Mouse (Mus musculus): ENCODE measurements around the gene Csf3. TPM values are rescaled to one million over a fixed set of nuclear protein-coding genes. Genes with fewer than 3 reads are reported as not detected.

The Csf3 gene
- polyA plus RNA-seq, 1 experiment from 2014 or later = not detected

DNA sequence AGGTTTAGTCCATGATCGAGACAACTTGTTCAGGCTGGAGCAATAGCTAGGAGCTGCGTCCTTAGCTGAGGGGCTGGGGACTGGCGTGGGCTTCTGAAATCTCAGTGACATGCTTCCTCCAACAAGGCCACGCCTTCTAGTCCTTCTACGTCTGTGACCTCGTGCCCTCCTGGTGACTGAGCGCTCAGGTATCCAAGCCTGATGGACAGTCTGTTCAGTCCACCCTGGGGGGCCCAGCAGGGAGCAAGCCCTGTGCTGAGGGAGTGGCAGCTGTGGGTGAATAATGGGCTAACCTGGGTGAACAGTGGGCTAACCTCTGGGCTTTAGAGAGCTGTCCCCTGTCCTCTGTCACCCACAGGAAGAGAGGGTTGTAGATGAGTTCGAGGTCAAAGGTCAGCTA, 13.1 kb upstream of the Csf3 start:
- Histone ChIP-seq H3K36me3 (ENCODE audit: control insufficient read depth, insufficient read depth, low read length) (peaks cover 24% of the 10 kb centered on the region), H3K4me2 (ENCODE audit: low read depth) (no peak overlapping the region), H3K4me1 (ENCODE audit: control insufficient read depth, insufficient read depth, low read length) (peaks cover 5% of the 10 kb centered on the region), H3K9me3 (ENCODE audit: control insufficient read depth, low read length) (no peaks in the 10 kb centered on the region), H3K9ac (ENCODE audit: low read length) (no peak overlapping the region), H3K27ac (ENCODE audit: low read depth, low read length) (no peak overlapping the region), H3K4me3 (ENCODE audit: low read depth, low read length) (no peak overlapping the region), H3K27me3 (ENCODE audit: control insufficient read depth, insufficient read depth, low read length) (no peaks in the 10 kb centered on the region)
- WGBS = 86% methylated on average over 8 of the region's 8 CpGs
- DNase-seq (ENCODE audit: low spot score) (no peak), ATAC-seq (ENCODE audit: insufficient read depth, low FRiP score, low TSS enrichment) (no peak)

DNA sequence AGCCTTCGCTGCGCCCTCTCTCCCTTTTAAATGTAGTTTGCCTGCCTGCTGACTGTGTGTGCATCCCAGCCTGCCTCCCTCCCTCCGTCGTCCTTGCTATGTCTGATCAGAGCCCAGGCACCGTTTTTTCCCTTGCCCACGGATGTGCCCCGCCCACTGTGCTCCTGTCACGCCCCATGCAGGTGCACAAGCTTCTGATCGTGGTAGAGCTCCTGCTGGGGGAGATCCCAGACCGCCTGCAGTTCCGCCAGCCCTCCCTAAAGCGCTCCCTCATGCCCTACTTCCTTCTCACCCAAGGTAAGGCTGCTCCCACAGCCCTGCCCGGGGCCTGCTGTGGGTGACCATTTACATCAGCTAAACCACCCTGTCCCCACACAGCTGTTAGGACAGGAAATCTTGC, 7.9 kb upstream of the Csf3 start:
- Histone ChIP-seq H3K4me2 (ENCODE audit: low read depth) (no peak overlapping the region), H3K4me1 (ENCODE audit: control insufficient read depth, insufficient read depth, low read length) (no peaks in the 10 kb centered on the region), H3K36me3 (ENCODE audit: control insufficient read depth, insufficient read depth, low read length) (peaks cover 27% of the 10 kb centered on the region), H3K9ac (ENCODE audit: low read length) (no peak overlapping the region), H3K27me3 (ENCODE audit: control insufficient read depth, insufficient read depth, low read length) (no peaks in the 10 kb centered on the region), H3K9me3 (ENCODE audit: control insufficient read depth, low read length) (no peaks in the 10 kb centered on the region), H3K4me3 (ENCODE audit: low read depth, low read length) (no peak overlapping the region), H3K27ac (ENCODE audit: low read depth, low read length) (no peak overlapping the region)
- DNase-seq (ENCODE audit: low spot score) (no peak), ATAC-seq (ENCODE audit: insufficient read depth, low FRiP score, low TSS enrichment) (no peak)
- 79% methylated on average over 13 of the region's 13 CpGs for WGBS

DNA sequence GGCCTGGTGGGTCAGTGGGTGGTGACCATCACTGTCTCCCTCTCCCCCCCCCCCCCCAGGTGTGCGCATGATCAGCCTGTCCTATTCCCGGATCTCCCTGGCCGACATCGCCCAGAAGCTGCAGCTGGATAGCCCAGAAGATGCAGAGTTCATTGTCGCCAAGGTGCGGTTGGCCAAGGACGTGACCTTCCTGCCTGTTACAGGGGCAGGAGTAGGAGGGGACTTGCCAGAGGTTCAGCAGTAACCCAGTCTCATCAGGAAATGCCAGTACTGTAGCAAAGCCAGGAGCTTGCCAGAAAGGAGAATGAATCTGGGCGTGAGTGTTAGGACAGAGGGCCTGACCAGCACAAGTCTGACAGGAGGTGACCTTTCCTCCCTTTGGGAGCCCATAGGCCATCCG, 7.3 kb upstream of the Csf3 start:
- no peaks in the 10 kb centered on the region for H3K27me3 ChIP-seq (ENCODE audit: control insufficient read depth, insufficient read depth, low read length)
- 94% methylated on average over 9 of the region's 9 CpGs for WGBS
- H3K27ac ChIP-seq (ENCODE audit: low read depth, low read length) = no peak overlapping the region
- no peaks in the 10 kb centered on the region for H3K9me3 ChIP-seq (ENCODE audit: control insufficient read depth, low read length)
- DNase-seq (ENCODE audit: low spot score) (no peak), ATAC-seq (ENCODE audit: insufficient read depth, low FRiP score, low TSS enrichment) (no peak)
- H3K4me2 ChIP-seq (ENCODE audit: low read depth) = no peak overlapping the region
- no peak overlapping the region for H3K4me3 ChIP-seq (ENCODE audit: low read depth, low read length)
- no peaks in the 10 kb centered on the region for H3K4me1 ChIP-seq (ENCODE audit: control insufficient read depth, insufficient read depth, low read length)
- peaks cover 27% of the 10 kb centered on the region for H3K36me3 ChIP-seq (ENCODE audit: control insufficient read depth, insufficient read depth, low read length)
- no peak overlapping the region for H3K9ac ChIP-seq (ENCODE audit: low read length)

DNA sequence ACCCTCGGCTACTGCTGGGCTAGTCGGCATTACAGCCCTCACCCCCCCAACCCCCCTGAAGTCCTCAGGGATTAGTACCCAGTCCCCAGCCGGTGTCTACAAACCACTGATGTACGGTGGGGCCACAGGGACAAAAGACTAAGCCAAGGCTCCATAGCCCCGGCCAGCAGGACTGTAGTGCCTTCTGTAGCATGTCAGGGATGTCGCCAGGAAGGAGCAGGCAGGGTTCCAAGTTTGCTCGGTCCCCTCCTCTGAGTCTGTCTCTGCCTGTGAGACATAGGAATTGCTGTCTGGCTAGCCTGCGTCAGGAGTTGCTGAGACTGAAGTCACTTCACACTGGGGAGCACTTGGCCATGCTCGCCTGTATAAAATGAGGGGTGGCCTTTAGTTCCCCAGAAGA, 6.8 kb upstream of the Csf3 start:
- ATAC-seq (ENCODE audit: insufficient read depth, low FRiP score, low TSS enrichment) = no peak
- H3K36me3 ChIP-seq (ENCODE audit: control insufficient read depth, insufficient read depth, low read length) = peaks cover 27% of the 10 kb centered on the region
- no peak overlapping the region for H3K27ac ChIP-seq (ENCODE audit: low read depth, low read length)
- no peak for DNase-seq (ENCODE audit: low spot score)
- no peak overlapping the region for H3K4me3 ChIP-seq (ENCODE audit: low read depth, low read length)
- no peak overlapping the region for H3K4me2 ChIP-seq (ENCODE audit: low read depth)
- no peak overlapping the region for H3K9ac ChIP-seq (ENCODE audit: low read length)
- H3K9me3 ChIP-seq (ENCODE audit: control insufficient read depth, low read length) = no peaks in the 10 kb centered on the region
- H3K27me3 ChIP-seq (ENCODE audit: control insufficient read depth, insufficient read depth, low read length) = no peaks in the 10 kb centered on the region
- 86% methylated on average over 9 of the region's 9 CpGs for WGBS
- H3K4me1 ChIP-seq (ENCODE audit: control insufficient read depth, insufficient read depth, low read length) = no peaks in the 10 kb centered on the region

DNA sequence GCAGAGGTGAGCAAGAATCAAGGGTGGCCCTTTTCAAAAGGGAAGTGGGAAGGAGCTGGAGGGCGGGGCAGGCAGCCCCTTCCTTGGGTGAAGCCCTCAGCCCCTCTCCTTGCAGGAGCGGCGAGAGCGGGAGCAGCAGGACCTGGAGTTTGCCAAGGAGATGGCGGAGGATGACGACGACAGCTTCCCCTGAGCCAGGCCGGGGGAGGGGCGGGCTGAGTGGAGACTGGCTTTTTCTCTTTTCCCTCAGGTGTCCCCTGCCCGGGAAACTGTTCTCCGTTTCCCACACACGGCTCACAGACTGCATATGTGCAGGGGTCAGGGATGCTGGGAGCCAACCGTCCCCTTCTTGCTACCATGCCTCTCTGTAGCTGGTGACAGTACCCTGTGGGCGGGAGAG, 5.7 kb upstream of the Csf3 start:
- no peak for ATAC-seq (ENCODE audit: insufficient read depth, low FRiP score, low TSS enrichment)
- no peak overlapping the region for H3K9ac ChIP-seq (ENCODE audit: low read length)
- no peak for DNase-seq (ENCODE audit: low spot score)
- no peak overlapping the region for H3K4me3 ChIP-seq (ENCODE audit: low read depth, low read length)
- no peaks in the 10 kb centered on the region for H3K9me3 ChIP-seq (ENCODE audit: control insufficient read depth, low read length)
- H3K27ac ChIP-seq (ENCODE audit: low read depth, low read length) = no peak overlapping the region
- H3K36me3 ChIP-seq (ENCODE audit: control insufficient read depth, insufficient read depth, low read length) = peaks cover 26% of the 10 kb centered on the region
- 75% methylated on average over 14 of the region's 14 CpGs for WGBS
- no peak overlapping the region for H3K4me2 ChIP-seq (ENCODE audit: low read depth)
- H3K27me3 ChIP-seq (ENCODE audit: control insufficient read depth, insufficient read depth, low read length) = no peaks in the 10 kb centered on the region
- no peaks in the 10 kb centered on the region for H3K4me1 ChIP-seq (ENCODE audit: control insufficient read depth, insufficient read depth, low read length)

DNA sequence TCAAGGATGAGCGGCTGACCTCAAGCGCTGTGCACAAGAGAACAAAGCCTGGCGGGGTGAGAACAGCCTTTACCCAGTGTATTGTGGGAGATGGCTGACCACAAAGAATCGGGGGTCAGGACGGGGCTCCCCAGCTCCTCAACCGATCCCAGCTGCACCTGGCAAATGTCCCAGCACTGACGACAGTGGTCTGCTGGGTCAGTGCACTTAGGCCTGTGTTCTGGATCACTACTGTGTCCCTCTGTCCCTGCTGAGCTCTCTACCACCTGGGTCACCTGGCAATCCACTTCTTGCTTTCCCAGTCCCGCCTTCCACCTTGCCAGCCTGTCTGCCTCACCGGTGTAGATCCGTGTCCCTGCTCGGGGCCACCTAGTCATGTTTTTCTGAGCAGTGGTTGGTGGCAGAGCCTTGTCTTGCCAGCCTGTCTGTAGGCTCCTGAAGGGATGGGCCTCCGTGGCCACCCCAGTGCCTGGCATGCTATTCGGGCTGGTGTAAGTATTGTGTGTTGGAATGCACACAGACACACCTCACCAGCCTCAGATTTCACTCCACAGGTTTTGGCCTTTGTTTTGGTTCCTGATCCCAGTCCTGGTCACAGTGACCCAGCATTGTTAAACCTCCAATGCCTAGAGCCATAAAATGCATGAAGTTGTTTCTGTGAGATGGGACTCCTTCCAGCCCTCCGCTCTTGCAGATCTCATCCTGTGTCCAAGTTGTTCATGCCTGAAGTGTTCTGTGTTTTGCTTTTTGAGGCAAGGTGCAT, 4.4 kb upstream of the Csf3 start:
- Histone ChIP-seq H3K36me3 (ENCODE audit: control insufficient read depth, insufficient read depth, low read length) (peaks cover 20% of the 10 kb centered on the region), H3K4me1 (ENCODE audit: control insufficient read depth, insufficient read depth, low read length) (no peaks in the 10 kb centered on the region), H3K4me3 (ENCODE audit: low read depth, low read length) (no peak overlapping the region), H3K9ac (ENCODE audit: low read length) (no peak overlapping the region), H3K4me2 (ENCODE audit: low read depth) (no peak overlapping the region), H3K27me3 (ENCODE audit: control insufficient read depth, insufficient read depth, low read length) (no peaks in the 10 kb centered on the region), H3K27ac (ENCODE audit: low read depth, low read length) (no peak overlapping the region), H3K9me3 (ENCODE audit: control insufficient read depth, low read length) (no peaks in the 10 kb centered on the region)
- DNase-seq (ENCODE audit: low spot score) (no peak), ATAC-seq (ENCODE audit: insufficient read depth, low FRiP score, low TSS enrichment) (no peak)
- 90% methylated on average over 14 of the region's 14 CpGs for WGBS

DNA sequence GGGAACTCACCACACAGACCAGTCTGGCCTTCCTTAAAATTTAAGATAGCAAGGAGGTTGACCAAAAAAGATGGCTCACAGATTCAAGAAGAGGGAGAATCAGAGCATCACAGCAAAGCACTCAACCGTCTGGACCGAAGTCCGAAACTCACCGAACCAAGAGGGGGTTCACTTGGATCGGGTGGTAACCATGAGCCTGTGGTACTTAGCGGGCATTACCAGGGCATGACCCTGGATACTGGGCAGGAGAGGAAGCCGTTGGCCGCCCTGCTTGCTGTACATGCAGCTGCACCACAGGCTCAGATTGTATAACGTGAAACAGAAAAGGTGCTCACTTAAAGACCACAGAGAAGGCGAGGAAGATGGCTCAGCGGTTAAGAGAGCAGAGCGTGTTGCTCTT, 3.8 kb upstream of the Csf3 start:
- no peaks in the 10 kb centered on the region for H3K9me3 ChIP-seq (ENCODE audit: control insufficient read depth, low read length)
- H3K27me3 ChIP-seq (ENCODE audit: control insufficient read depth, insufficient read depth, low read length) = no peaks in the 10 kb centered on the region
- H3K9ac ChIP-seq (ENCODE audit: low read length) = no peak overlapping the region
- H3K4me1 ChIP-seq (ENCODE audit: control insufficient read depth, insufficient read depth, low read length) = no peaks in the 10 kb centered on the region
- peaks cover 15% of the 10 kb centered on the region for H3K36me3 ChIP-seq (ENCODE audit: control insufficient read depth, insufficient read depth, low read length)
- no peak for DNase-seq (ENCODE audit: low spot score)
- 91% methylated on average over 12 of the region's 12 CpGs for WGBS
- no peak overlapping the region for H3K27ac ChIP-seq (ENCODE audit: low read depth, low read length)
- ATAC-seq (ENCODE audit: insufficient read depth, low FRiP score, low TSS enrichment) = no peak
- H3K4me2 ChIP-seq (ENCODE audit: low read depth) = no peak overlapping the region
- H3K4me3 ChIP-seq (ENCODE audit: low read depth, low read length) = no peak overlapping the region

DNA sequence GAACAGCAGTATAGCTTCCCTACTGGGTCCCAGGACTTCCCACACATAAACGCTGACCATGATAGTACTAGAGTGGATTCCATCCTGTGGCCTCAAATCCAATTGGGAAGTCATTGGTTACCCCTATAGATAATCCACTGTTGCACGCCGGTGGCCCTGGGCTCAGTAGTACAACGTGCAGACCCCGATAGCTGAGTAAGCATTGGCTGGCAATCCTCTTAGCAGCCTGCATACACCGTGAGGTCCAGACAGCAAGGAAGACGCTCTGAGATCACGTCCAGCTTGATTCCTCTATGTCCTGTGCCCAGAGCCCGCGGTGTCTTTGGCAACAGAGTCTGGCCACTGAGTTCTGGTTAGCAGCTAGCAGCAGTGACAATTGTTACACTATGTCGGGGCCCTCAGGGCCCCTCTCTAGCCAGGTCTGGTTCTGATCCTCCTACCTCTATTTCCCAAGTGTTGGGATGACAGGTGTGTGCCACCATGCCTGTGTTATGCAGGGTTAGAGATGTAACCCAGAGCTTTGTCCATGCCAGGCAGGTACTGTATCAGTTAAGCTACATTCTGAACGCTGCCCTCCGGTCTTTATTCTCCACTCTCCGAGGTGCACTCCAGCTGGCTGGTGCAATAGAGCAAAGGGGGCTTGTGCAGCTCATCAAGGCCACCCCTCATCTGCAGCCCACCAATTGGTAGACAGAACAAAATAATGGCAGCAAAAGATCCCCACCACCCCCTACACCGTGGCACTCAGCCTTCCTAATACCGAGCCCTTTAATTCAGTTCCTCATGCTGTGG, 2.0 kb upstream of the Csf3 start:
- 90% methylated on average over 16 of the region's 16 CpGs for WGBS

DNA sequence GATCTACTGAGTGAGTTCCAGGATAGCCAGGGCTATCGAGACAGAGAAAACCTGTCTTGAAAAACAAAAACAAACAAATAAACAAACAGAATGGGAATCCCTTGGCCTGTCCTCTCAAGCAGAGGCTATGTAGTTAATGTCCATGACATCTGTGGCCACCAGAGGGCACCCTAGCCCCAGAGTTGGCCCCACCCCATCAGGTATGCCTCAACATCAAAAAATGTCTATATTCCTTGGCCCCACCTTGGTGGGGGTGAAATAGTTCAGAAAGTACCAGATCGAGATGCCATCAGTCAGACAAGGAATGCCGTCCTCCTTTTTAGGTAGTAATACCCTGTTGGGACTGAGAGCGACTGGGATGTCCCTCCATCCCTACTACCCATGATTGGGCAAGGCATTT, 1.2 kb upstream of the Csf3 start:
- Histone ChIP-seq H3K4me3 (ENCODE audit: low read depth, low read length) (no peak overlapping the region), H3K9me3 (ENCODE audit: control insufficient read depth, low read length) (no peaks in the 10 kb centered on the region), H3K4me2 (ENCODE audit: low read depth) (no peak overlapping the region), H3K9ac (ENCODE audit: low read length) (no peak overlapping the region), H3K36me3 (ENCODE audit: control insufficient read depth, insufficient read depth, low read length) (peaks cover 2% of the 10 kb centered on the region), H3K4me1 (ENCODE audit: control insufficient read depth, insufficient read depth, low read length) (no peaks in the 10 kb centered on the region), H3K27ac (ENCODE audit: low read depth, low read length) (no peak overlapping the region), H3K27me3 (ENCODE audit: control insufficient read depth, insufficient read depth, low read length) (no peaks in the 10 kb centered on the region)
- no peak for ATAC-seq (ENCODE audit: insufficient read depth, low FRiP score, low TSS enrichment)
- peak; percentile 66 for DNase-seq (ENCODE audit: low spot score)
- 41% methylated on average over 4 of the region's 4 CpGs for WGBS

More for the DNA sequence above, 2.0 kb upstream of the Csf3 start:
- H3K9ac ChIP-seq (ENCODE audit: low read length) = no peak overlapping the region
- H3K4me3 ChIP-seq (ENCODE audit: low read depth, low read length) = no peak overlapping the region
- H3K36me3 ChIP-seq (ENCODE audit: control insufficient read depth, insufficient read depth, low read length) = peaks cover 7% of the 10 kb centered on the region
- no peaks in the 10 kb centered on the region for H3K4me1 ChIP-seq (ENCODE audit: control insufficient read depth, insufficient read depth, low read length)
- DNase-seq (ENCODE audit: low spot score) (no peak), ATAC-seq (ENCODE audit: insufficient read depth, low FRiP score, low TSS enrichment) (no peak)
- no peak overlapping the region for H3K27ac ChIP-seq (ENCODE audit: low read depth, low read length)
- H3K4me2 ChIP-seq (ENCODE audit: low read depth) = no peak overlapping the region
- H3K9me3 ChIP-seq (ENCODE audit: control insufficient read depth, low read length) = no peaks in the 10 kb centered on the region
- H3K27me3 ChIP-seq (ENCODE audit: control insufficient read depth, insufficient read depth, low read length) = no peaks in the 10 kb centered on the region
